Mouse (Mus musculus) CH12.LX (cell line): ENCODE data around the gene St7.

Experiments
- BHLHE40 ChIP-seq: IDR thresholded peaks from 2 replicates; pipeline ENCODE4 v1.6.1; 2011; ENCODE audit warnings: mild to moderate bottlenecking, low read depth, low read length, improper control_type of control experiment
- CTCF ChIP-seq, 2 experiments: IDR thresholded peaks in 1 of 2; conservative IDR thresholded peaks in 1 of 2; 2 replicates each; pipeline ENCODE4 v1.5.1; 2011 to 2012; ENCODE audit warnings: low read depth in 2 of 2, low read length in 2 of 2, improper control_type of control experiment in 1 of 2, inconsistent platforms in 1 of 2, mild to moderate bottlenecking in 1 of 2, moderate library complexity in 1 of 2
- E2F4 ChIP-seq: IDR thresholded peaks from 2 replicates; pipeline ENCODE4 v1.6.1; 2011; ENCODE audit warnings: low read depth, low read length, improper control_type of control experiment; ENCODE audit not compliant: insufficient replicate concordance
- EP300 ChIP-seq: IDR thresholded peaks from 2 replicates; pipeline ENCODE4 v1.6.1; 2011; ENCODE audit warnings: low read length, improper control_type of control experiment
- MAX ChIP-seq: IDR thresholded peaks from 2 replicates; pipeline ENCODE4 v1.6.1; 2011; ENCODE audit warnings: low read length, improper control_type of control experiment
- MEF2A ChIP-seq: IDR thresholded peaks from 2 replicates; pipeline ENCODE4 v1.6.1; 2014; ENCODE audit warnings: low read depth, mild to moderate bottlenecking, inconsistent platforms, low read length, improper control_type of control experiment, borderline replicate concordance
- MXI1 ChIP-seq: IDR thresholded peaks from 2 replicates; pipeline ENCODE4 v1.6.1; 2011; ENCODE audit warnings: mild to moderate bottlenecking, low read depth, low read length, improper control_type of control experiment
- MYC ChIP-seq: IDR thresholded peaks from 2 replicates; pipeline ENCODE4 v1.6.1; 2011; ENCODE audit warnings: low read depth, mild to moderate bottlenecking, improper control_type of control experiment, low read length
- NELFE ChIP-seq: IDR thresholded peaks from 2 replicates; pipeline ENCODE4 v1.6.1; 2011; ENCODE audit warnings: low read depth, low read length, improper control_type of control experiment
- POLR2A ChIP-seq: IDR thresholded peaks from 2 replicates; pipeline ENCODE4 v1.6.1; 2011; ENCODE audit warnings: low read depth, mild to moderate bottlenecking, improper control_type of control experiment, low read length
- RCOR1 ChIP-seq: conservative IDR thresholded peaks from 2 replicates; pipeline ENCODE4 v1.6.1; 2012; ENCODE audit warnings: low read depth, mild to moderate bottlenecking, inconsistent platforms, low read length, improper control_type of control experiment
- TCF12 ChIP-seq: IDR thresholded peaks from 2 replicates; pipeline ENCODE4 v1.6.1; 2014; ENCODE audit warnings: low read depth, mild to moderate bottlenecking, inconsistent platforms, low read length, improper control_type of control experiment
- ZMIZ1 ChIP-seq: IDR thresholded peaks from 2 replicates; pipeline ENCODE4 v1.6.1; 2012; ENCODE audit warnings: low read depth, mild to moderate bottlenecking, inconsistent platforms, low read length, improper control_type of control experiment

DNA sequence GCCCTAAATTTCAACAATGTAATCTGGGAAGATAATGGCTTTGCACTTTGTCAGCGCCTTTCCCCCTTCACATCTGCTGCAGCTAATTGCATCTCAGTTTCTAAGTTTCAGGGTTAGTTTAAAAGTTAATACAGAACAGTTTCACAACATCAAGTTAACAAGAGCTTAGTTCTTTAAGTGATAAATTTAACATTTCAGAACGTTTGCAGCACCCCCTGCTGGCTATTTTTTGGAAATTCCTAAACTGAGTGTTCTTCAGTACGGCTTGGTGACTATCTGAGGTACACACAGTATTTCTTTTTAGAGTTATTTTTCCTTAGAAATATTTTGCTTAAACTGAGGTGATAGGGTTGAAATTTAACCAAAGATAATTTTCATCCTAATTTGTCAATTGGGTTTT, 150.0 kb downstream of the St7 start:
- TF ChIP-seq RCOR1 (no peak), MYC (no peak), EP300 (no peak), POLR2A (no peak), E2F4 (no peak), MXI1 (no peak), MAX (no peak), CTCF (conservative IDR thresholded peaks at IDR 0.05 in 1 of 2, IDR thresholded peaks at IDR 0.05 in 1 of 2; ENCODE audit: low read depth in 2 of 2, low read length in 2 of 2) (peak; percentile 38 to 80; a peak in 3 of 4 replicates), BHLHE40 (no peak), ZMIZ1 (no peak), TCF12 (no peak), MEF2A (no peak), NELFE (no peak)
